Mouse (Mus musculus) heart, embryonic 13.5 days (tissue): Measurements from ENCODE around the gene Pak7. TPM values are rescaled to one million over a fixed set of nuclear protein-coding genes. Genes with fewer than 3 reads are reported as not detected.

Experiments
- polyA plus RNA-seq: library from polyadenylated mRNA; unstranded; fragments of >200 nt; fragmentation: Nextera tagmentation; extraction: Ambion mirVana; gene quantifications from 2 replicates; pipeline ENCODE4 v1.2.1, GENCODE M21; 2015

Pak7 gene
- polyA plus RNA-seq, 1 experiment from 2014 or later = 0.45 TPM

Other genes starting within 250 kb of the Pak7 start
- gene Ankef1, start 113.9 kb upstream of the Pak7 start, polyA plus RNA-seq = 0.28 TPM in 1 of 2 replicates, not detected in the other